Mouse (Mus musculus) T-helper 1 cell (primary cell): Measurements from ENCODE around the gene Neurl1a.

Source experiments
- in situ Hi-C: fragments of 300-600 bp; cut with MboI, MseI; formaldehyde crosslinking; loops from one replicate; pipeline ENCODE4 v1.15.1; 2025; ENCODE audit warnings: high pct_unique_total_duplicates

The Neurl1a gene

GRCm38 (mm10) chr19:47167617-47168214, 10.9 kb upstream of the Neurl1a start:
- in situ Hi-C loops = loop anchor here (5.0 kb wide), 1 partner anchor 45 kb away; no protein-coding TSS in a partner anchor

GRCm38 (mm10) chr19:47168223-47168622, 10.4 kb upstream of the Neurl1a start:
- in situ Hi-C loops = loop anchor here (5.0 kb wide), 1 partner anchor 46 kb away; no protein-coding TSS in a partner anchor

GRCm38 (mm10) chr19:47168793-47169412, 9.7 kb upstream of the Neurl1a start:
- in situ Hi-C loops = loop anchor here (5.0 kb wide), 1 partner anchor 47 kb away; no protein-coding TSS in a partner anchor

GRCm38 (mm10) chr19:47174515-47174914, 4.1 kb upstream of the Neurl1a start:
- in situ Hi-C loops = no loop called here

GRCm38 (mm10) chr19:47175472-47175871, 3.1 kb upstream of the Neurl1a start:
- in situ Hi-C loops = no loop called here

- in situ Hi-C loops = no loop called here
These were observed 1.6 kb upstream of the Neurl1a start for GRCm38 (mm10) chr19:47176916-47177505.

GRCm38 (mm10) chr19:47178001-47178400, 619 bp upstream of the Neurl1a start:
- in situ Hi-C loops = no loop called here

GRCm38 (mm10) chr19:47179272-47179809, 721 bp downstream of the Neurl1a start:
- in situ Hi-C loops = no loop called here

- in situ Hi-C loops = no loop called here
These were observed 1.4 kb downstream of the Neurl1a start for GRCm38 (mm10) chr19:47180011-47180410.

- in situ Hi-C loops = no loop called here
These were observed 5.6 kb downstream of the Neurl1a start for GRCm38 (mm10) chr19:47184221-47184620.

- in situ Hi-C loops = no loop called here
These were observed 6.1 kb downstream of the Neurl1a start for GRCm38 (mm10) chr19:47184736-47185135.

GRCm38 (mm10) chr19:47186514-47187275, 8.1 kb downstream of the Neurl1a start:
- in situ Hi-C loops = no loop called here

- in situ Hi-C loops = no loop called here
These were observed 10.0 kb downstream of the Neurl1a start for GRCm38 (mm10) chr19:47188515-47189128.

- in situ Hi-C loops = loop anchor here (10.0 kb wide), 1 partner anchor 967 kb away; no protein-coding TSS in a partner anchor
These were observed 13.5 kb downstream of the Neurl1a start for GRCm38 (mm10) chr19:47192158-47192557.

- in situ Hi-C loops = loop anchor here (10.0 kb wide), 1 partner anchor 974 kb away; no protein-coding TSS in a partner anchor
These were observed 20.2 kb downstream of the Neurl1a start for GRCm38 (mm10) chr19:47198671-47199350.

- in situ Hi-C loops = no loop called here
These were observed 23.4 kb downstream of the Neurl1a start for GRCm38 (mm10) chr19:47201972-47202371.

GRCm38 (mm10) chr19:47202429-47202828, 23.8 kb downstream of the Neurl1a start:
- in situ Hi-C loops = no loop called here

- in situ Hi-C loops = no loop called here
These were observed 24.4 kb downstream of the Neurl1a start for GRCm38 (mm10) chr19:47203042-47203441.

- in situ Hi-C loops = no loop called here
These were observed 26.0 kb downstream of the Neurl1a start for GRCm38 (mm10) chr19:47204653-47205052.

GRCm38 (mm10) chr19:47206126-47206525, 27.5 kb downstream of the Neurl1a start:
- in situ Hi-C loops = no loop called here

- in situ Hi-C loops = loop anchor here (10.0 kb wide), 2 partner anchors 56 to 396 kb away; partner anchors contain the start of gene Calhm3
These were observed 31.8 kb downstream of the Neurl1a start for GRCm38 (mm10) chr19:47210432-47210831.
